Mouse (Mus musculus): ENCODE measurements around the gene Gpank1.

GRCm38 (mm10) chr17:35157254-35157653 is 36.0 kb downstream of the Gpank1 start:
- no peak for TF ChIP-seq CTCF (IDR thresholded peaks at IDR 0.05; ENCODE audit: low read depth, low read length)
- no peak for TF ChIP-seq TAL1 (conservative IDR thresholded peaks at IDR 0.05; ENCODE audit: low read depth, low read length)

Data from G1E (cell line).